Mouse (Mus musculus): Measurements from ENCODE around the gene Itpkb.

- TF ChIP-seq CTCF (conservative IDR thresholded peaks at IDR 0.05; ENCODE audit: insufficient read depth, insufficient read length, low read depth, low read length): 0 out of 2 replicates have a peak, but pooled peaks have one; percentile 7
- no peak for TF ChIP-seq POLR2A (IDR thresholded peaks at IDR 0.05; ENCODE audit: low read depth, low read length)
Observed at GRCm38 (mm10) chr1:180356857-180357256, 26.6 kb downstream of the Itpkb start.
